Mouse (Mus musculus) G1E (cell line): ENCODE measurements around the gene Hoxb2. TPM values are rescaled to one million over a fixed set of nuclear protein-coding genes. Genes with fewer than 3 reads are reported as not detected.

Experiments used
- ATAC-seq: 2 replicates; pipeline ENCODE4 v1.8.0; 2016; ENCODE audit warnings: mild to moderate bottlenecking; ENCODE audit not compliant: insufficient number of reproducible peaks, poor library complexity, low FRiP score, severe bottlenecking; ENCODE audit errors: extremely low read depth
- DNase-seq: peaks from one replicate; pipeline ENCODE4 v3.0.0; 2012; ENCODE audit warnings: low spot score
- H3K27me3 ChIP-seq: 2 replicates; pipeline ENCODE4 v1.6.1; 2012; ENCODE audit warnings: mild to moderate bottlenecking, low read length, inconsistent platforms; ENCODE audit not compliant: insufficient read depth
- H3K36me3 ChIP-seq: replicated peaks from 2 replicates; pipeline ENCODE3; 2012; ENCODE audit warnings: mild to moderate bottlenecking, inconsistent platforms
- H3K4me1 ChIP-seq: 2 replicates; pipeline ENCODE4 v1.6.1; 2012; ENCODE audit warnings: low read depth, low read length, inconsistent platforms, mixed read lengths; ENCODE audit not compliant: insufficient read depth
- H3K4me3 ChIP-seq: 2 replicates; pipeline ENCODE4 v1.5.1; 2012; ENCODE audit warnings: low read depth, mild to moderate bottlenecking, inconsistent platforms, low read length, moderate library complexity, mixed read lengths
- H3K9me3 ChIP-seq: replicated peaks from 2 replicates; pipeline ENCODE4 v1.6.1; 2012; ENCODE audit warnings: inconsistent platforms
- CTCF ChIP-seq: IDR thresholded peaks from 2 replicates; pipeline ENCODE4 v1.5.1; 2012; ENCODE audit warnings: low read depth, low read length, inconsistent platforms, mixed read lengths
- GATA1 ChIP-seq: IDR thresholded peaks from 2 replicates; pipeline ENCODE4 v1.6.1; 2012; ENCODE audit warnings: borderline replicate concordance, low read length, inconsistent platforms, mixed read lengths
- GATA2 ChIP-seq: IDR thresholded peaks from 2 replicates; pipeline ENCODE4 v1.6.1; 2012; ENCODE audit warnings: low read depth, low read length, inconsistent platforms, borderline replicate concordance
- POLR2AphosphoS5 ChIP-seq: IDR thresholded peaks from 2 replicates; pipeline ENCODE4 v1.6.1; 2012; ENCODE audit warnings: low read depth, low read length, inconsistent platforms; ENCODE audit not compliant: insufficient replicate concordance
- TAL1 ChIP-seq: conservative IDR thresholded peaks from 2 replicates; pipeline ENCODE4 v1.6.1; 2012; ENCODE audit warnings: low read depth, low read length, inconsistent platforms, mixed read lengths
- polyA plus RNA-seq: library from polyadenylated mRNA; stranded (reverse); fragments of >175 nt; gene quantifications from 2 replicates; pipeline ENCODE4 v1.2.3, GENCODE M21; 2012
- total RNA-seq, 2 experiments: library from RNA; stranded (forward) in 1 of 2; stranded (reverse) in 1 of 2; fragments of 200-1000 nt in 1 of 2; fragments of >200 nt in 1 of 2; fragmentation: Nextera tagmentation in 1 of 2; gene quantifications; 2 replicates each; pipeline ENCODE4 v1.2.3; 2014 to 2017

The Hoxb2 gene
- total and polyA plus RNA-seq, 3 experiments: 0.11 TPM; not detected in 2

- H3K36me3 ChIP-seq: no peaks in the 10 kb centered on the region
- H3K4me3 ChIP-seq: no peak overlapping the region
- DNase-seq (no peak), ATAC-seq (no peak)
- no peak for TF ChIP-seq CTCF
- no peak for TF ChIP-seq TAL1
- no peak for TF ChIP-seq GATA2
- TF ChIP-seq GATA1: no peak
- no peak for TF ChIP-seq POLR2AphosphoS5
- H3K27me3 ChIP-seq: peaks cover 49% of the 10 kb centered on the region
- no peaks in the 10 kb centered on the region for H3K9me3 ChIP-seq
- H3K4me1 ChIP-seq: no peaks in the 10 kb centered on the region
Measured at GRCm38 (mm10) chr11:96319071-96319902, 31.0 kb upstream of the Hoxb2 start.

DNA sequence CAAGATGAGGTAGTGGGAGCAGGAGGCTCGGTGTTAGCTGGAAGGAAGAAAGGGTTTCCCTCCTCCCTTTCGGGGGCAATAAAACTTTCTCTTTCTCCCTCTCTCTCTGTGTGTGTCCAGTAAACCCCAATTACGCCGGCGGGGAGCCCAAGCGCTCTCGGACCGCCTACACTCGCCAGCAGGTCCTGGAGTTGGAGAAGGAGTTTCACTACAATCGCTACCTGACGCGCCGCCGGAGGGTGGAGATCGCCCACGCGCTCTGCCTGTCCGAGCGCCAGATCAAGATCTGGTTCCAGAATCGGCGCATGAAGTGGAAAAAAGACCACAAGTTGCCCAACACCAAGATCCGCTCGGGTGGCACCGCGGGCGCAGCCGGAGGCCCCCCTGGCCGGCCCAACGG lies 30.4 kb upstream of the Hoxb2 start:
- Histone ChIP-seq H3K9me3 (no peaks in the 10 kb centered on the region), H3K27me3 (peaks cover 46% of the 10 kb centered on the region), H3K4me1 (no peaks in the 10 kb centered on the region), H3K4me3 (no peak overlapping the region), H3K36me3 (no peaks in the 10 kb centered on the region)
- no peak for ATAC-seq
- no peak for DNase-seq
- TF ChIP-seq CTCF (no peak), POLR2AphosphoS5 (no peak), GATA1 (no peak), GATA2 (no peak), TAL1 (no peak)

DNA sequence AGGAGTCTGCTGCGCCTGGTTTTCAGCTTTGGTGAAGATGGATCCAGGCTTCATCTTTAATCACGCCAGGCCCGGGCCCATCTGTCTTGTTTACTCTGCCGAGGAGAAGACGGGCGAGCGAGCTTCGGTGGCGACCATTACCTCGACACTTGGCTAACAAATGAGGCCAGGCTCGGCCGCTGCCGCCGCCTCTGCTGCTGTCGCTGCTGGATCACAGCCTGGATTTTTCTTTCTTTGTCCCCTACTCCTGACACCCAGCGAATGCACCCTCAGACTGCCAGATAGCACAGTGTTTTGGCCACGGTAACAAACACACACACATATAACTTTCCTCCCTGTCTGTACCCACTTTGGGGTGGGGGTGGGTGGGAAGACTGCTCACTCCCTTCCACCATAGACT lies 29.6 kb upstream of the Hoxb2 start:
- ATAC-seq: no peak
- no peak for DNase-seq
- Histone ChIP-seq H3K9me3 (no peaks in the 10 kb centered on the region), H3K27me3 (peaks cover 43% of the 10 kb centered on the region), H3K4me1 (no peaks in the 10 kb centered on the region), H3K36me3 (no peaks in the 10 kb centered on the region), H3K4me3 (no peak overlapping the region)
- no peak for TF ChIP-seq GATA1
- no peak for TF ChIP-seq CTCF
- TF ChIP-seq POLR2AphosphoS5: no peak
- TF ChIP-seq TAL1: no peak
- TF ChIP-seq GATA2: no peak

- Histone ChIP-seq H3K27me3 (peaks cover 52% of the 10 kb centered on the region), H3K4me3 (no peak overlapping the region), H3K4me1 (no peaks in the 10 kb centered on the region), H3K36me3 (no peaks in the 10 kb centered on the region), H3K9me3 (no peaks in the 10 kb centered on the region)
- TF ChIP-seq TAL1 (no peak), GATA2 (no peak), GATA1 (no peak), POLR2AphosphoS5 (no peak), CTCF (no peak)
- DNase-seq (no peak), ATAC-seq (no peak)
Measured at GRCm38 (mm10) chr11:96321846-96322245, 28.5 kb upstream of the Hoxb2 start.

DNA sequence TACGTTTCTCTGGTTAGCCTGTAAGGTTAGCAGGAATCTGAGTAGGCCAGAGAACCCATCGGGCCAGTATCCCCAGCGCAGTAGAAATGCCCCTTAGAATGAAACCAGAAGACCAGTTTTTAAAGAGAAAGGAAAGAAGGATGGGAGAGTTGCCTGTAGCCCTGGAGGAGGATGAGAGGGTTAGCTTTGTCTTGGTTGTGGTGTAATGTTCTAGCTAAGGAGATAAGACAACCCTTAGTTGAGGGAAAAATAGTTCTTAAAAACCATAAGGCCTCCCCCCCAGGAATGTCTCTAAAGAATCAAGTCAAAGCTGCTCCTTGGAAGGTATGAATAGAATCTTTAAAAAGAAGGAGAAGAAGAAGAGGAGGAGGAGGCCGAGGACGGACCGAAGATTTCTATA lies 27.6 kb upstream of the Hoxb2 start:
- H3K4me3 ChIP-seq: no peak overlapping the region
- DNase-seq: no peak
- no peaks in the 10 kb centered on the region for H3K9me3 ChIP-seq
- H3K27me3 ChIP-seq: peaks cover 50% of the 10 kb centered on the region
- H3K4me1 ChIP-seq: no peaks in the 10 kb centered on the region
- ATAC-seq: no peak
- TF ChIP-seq POLR2AphosphoS5: no peak
- no peak for TF ChIP-seq CTCF
- no peak for TF ChIP-seq TAL1
- TF ChIP-seq GATA1: no peak
- no peak for TF ChIP-seq GATA2
- H3K36me3 ChIP-seq: no peaks in the 10 kb centered on the region

- H3K9me3 ChIP-seq: no peaks in the 10 kb centered on the region
- no peak for DNase-seq
- no peak within 1 kb of the TSS for H3K4me3 ChIP-seq
- H3K4me1 ChIP-seq: no peaks in the 10 kb centered on the region
- no peak for TF ChIP-seq POLR2AphosphoS5
- TF ChIP-seq GATA2: no peak
- TF ChIP-seq CTCF: no peak
- TF ChIP-seq GATA1: no peak
- no peak for TF ChIP-seq TAL1
- no peak for ATAC-seq
- no peaks in the 10 kb centered on the region for H3K36me3 ChIP-seq
- peaks cover 46% of the 10 kb centered on the region for H3K27me3 ChIP-seq
Measured at GRCm38 (mm10) chr11:96323154-96323553, 27.2 kb upstream of the Hoxb2 start, which contains the start of gene Hoxb3. Gene Hoxb3 (plus strand): TSS chr11:96323326.
